Mouse (Mus musculus) activated CD4-positive, CD25-positive, alpha-beta regulatory T cell, adult 4 months (primary cell): ENCODE data around the gene Olfr498. TPM values are rescaled to one million over a fixed set of nuclear protein-coding genes. Genes with fewer than 3 reads are reported as not detected.

Experiments
- ATAC-seq: one replicate; pipeline ENCODE4 v1.8.0; 2017
- polyA plus RNA-seq, 2 experiments: library from polyadenylated mRNA; unstranded; fragments of 100-300 nt; shearing (Covaris generic); gene quantifications; one replicate each; pipeline ENCODE4 v1.2.1; 2017

Olfr498 gene
- polyA plus RNA-seq = not detected

GRCm38 (mm10) chr7:108465026-108465425 is at the start of gene Olfr498:
Gene Olfr498, plus strand, starts transcription at chr7:108465326.
- no peak for ATAC-seq

GRCm38 (mm10) chr7:108420121-108420520 is 45.0 kb upstream of the Olfr498 start, which contains the start of gene Olfr497:
Gene Olfr497, plus strand, starts transcription at chr7:108420421.
- ATAC-seq = no peak

Other genes with a start within 250 kb of the Olfr498 start
- under 1 TPM in 1 of 2 experiments, not detected in 1; 0.09 TPM for gene Olfr488, start 207.0 kb upstream of the Olfr498 start, polyA plus RNA-seq
- gene Olfr490, start 176.4 kb upstream of the Olfr498 start, polyA plus RNA-seq = not detected
- gene Olfr491, start 151.9 kb upstream of the Olfr498 start, polyA plus RNA-seq = not detected
- not detected for gene Olfr492, start 141.7 kb upstream of the Olfr498 start, polyA plus RNA-seq
- gene Olfr493, start 118.3 kb upstream of the Olfr498 start, polyA plus RNA-seq = not detected
- gene Olfr494, start 100.0 kb upstream of the Olfr498 start, polyA plus RNA-seq = not detected
- not detected for gene Olfr495, start 72.2 kb upstream of the Olfr498 start, polyA plus RNA-seq
- gene Olfr497, start 44.9 kb upstream of the Olfr498 start, polyA plus RNA-seq = not detected
- gene Olfr502, start 59.7 kb downstream of the Olfr498 start, polyA plus RNA-seq = not detected
- gene Olfr503, start 79.2 kb downstream of the Olfr498 start, polyA plus RNA-seq = not detected
- gene Olfr504, start 100.5 kb downstream of the Olfr498 start, polyA plus RNA-seq = not detected
- not detected for gene Olfr506, start 145.5 kb downstream of the Olfr498 start, polyA plus RNA-seq
- not detected for gene Olfr507, start 156.5 kb downstream of the Olfr498 start, polyA plus RNA-seq
- not detected for gene Olfr508, start 164.7 kb downstream of the Olfr498 start, polyA plus RNA-seq
- gene Olfr509, start 186.6 kb downstream of the Olfr498 start, polyA plus RNA-seq = not detected
- gene Olfr510, start 201.1 kb downstream of the Olfr498 start, polyA plus RNA-seq = not detected
- gene Olfr512, start 248.0 kb downstream of the Olfr498 start, polyA plus RNA-seq = not detected